Mouse (Mus musculus) MEL (cell line): ENCODE results near the gene Rpa1. TPM values are rescaled to one million over a fixed set of nuclear protein-coding genes. Genes with fewer than 3 reads are reported as not detected.

Source experiments
- DNase-seq: peaks from one replicate; pipeline ENCODE4 v3.0.0; 2011; ENCODE audit warnings: low read depth, low spot score
- H3K27ac ChIP-seq: 2 replicates; pipeline ENCODE4 v1.5.1; 2012; ENCODE audit warnings: low read depth, mild to moderate bottlenecking, control low read depth, low read length, moderate library complexity; ENCODE audit not compliant: control insufficient read depth
- H3K27me3 ChIP-seq, 2 experiments: fragments of 150-350 bp in 1 of 2; sonication (generic) in 1 of 2; 2 replicates each; pipeline ENCODE4 v1.6.1; 2012; ENCODE audit warnings: low read length in 2 of 2, mild to moderate bottlenecking in 2 of 2, improper control_type of control experiment in 1 of 2, moderate library complexity in 1 of 2; ENCODE audit not compliant: insufficient read depth in 2 of 2, control insufficient read depth in 1 of 2
- H3K36me3 ChIP-seq, 2 experiments: 2 replicates each; pipeline ENCODE4 v1.6.1; 2012 to 2014; ENCODE audit warnings: low read length in 2 of 2, improper control_type of control experiment in 1 of 2, inconsistent platforms in 1 of 2, mild to moderate bottlenecking in 1 of 2; ENCODE audit not compliant: insufficient read depth in 2 of 2, control insufficient read depth in 1 of 2
- H3K4me1 ChIP-seq, 2 experiments: fragments of 150-350 bp in 1 of 2; sonication (generic) in 1 of 2; 2 replicates each; pipeline ENCODE4 v1.6.1; 2012; ENCODE audit warnings: low read length in 2 of 2, improper control_type of control experiment in 1 of 2, mild to moderate bottlenecking in 1 of 2; ENCODE audit not compliant: insufficient read depth in 2 of 2, control insufficient read depth in 1 of 2
- H3K4me3 ChIP-seq, 2 experiments: fragments of 150-350 bp in 1 of 2; sonication (generic) in 1 of 2; 2 replicates each; pipeline ENCODE4 v1.5.1; 2012; ENCODE audit warnings: low read depth in 2 of 2, low read length in 2 of 2, mild to moderate bottlenecking in 2 of 2, moderate library complexity in 2 of 2, control low read depth in 1 of 2, improper control_type of control experiment in 1 of 2; ENCODE audit not compliant: control insufficient read depth in 1 of 2, insufficient read depth in 1 of 2
- H3K79me2 ChIP-seq: 2 replicates; pipeline ENCODE4 v1.6.1; 2012; ENCODE audit warnings: mild to moderate bottlenecking, low read length, moderate library complexity; ENCODE audit not compliant: control insufficient read depth, poor library complexity, insufficient read depth
- H3K9ac ChIP-seq: 2 replicates; pipeline ENCODE4 v1.6.1; 2012; ENCODE audit warnings: low read depth, mild to moderate bottlenecking, control low read depth, low read length, moderate library complexity; ENCODE audit not compliant: control insufficient read depth, poor library complexity, severe bottlenecking
- H3K9me3 ChIP-seq: fragments of 150-350 bp; sonication (generic); replicated peaks from 2 replicates; pipeline ENCODE4 v1.6.1; 2012; ENCODE audit warnings: mild to moderate bottlenecking, low read length, improper control_type of control experiment, moderate library complexity; ENCODE audit not compliant: insufficient read depth
- BHLHE40 ChIP-seq: IDR thresholded peaks from 2 replicates; pipeline ENCODE4 v1.6.1; 2012; ENCODE audit warnings: low read depth, mild to moderate bottlenecking, inconsistent platforms, low read length, improper control_type of control experiment, borderline replicate concordance
- CHD1 ChIP-seq: IDR thresholded peaks from 2 replicates; pipeline ENCODE4 v1.6.1; 2012; ENCODE audit warnings: low read depth, mild to moderate bottlenecking, inconsistent platforms, low read length, improper control_type of control experiment
- CTCF ChIP-seq, 3 experiments: IDR thresholded peaks in 2 of 3; conservative IDR thresholded peaks in 1 of 3; 2 replicates each; pipeline ENCODE4 v1.5.1; 2011 to 2012; ENCODE audit warnings: low read length in 3 of 3, low read depth in 2 of 3, mild to moderate bottlenecking in 2 of 3, improper control_type of control experiment in 1 of 3, inconsistent platforms in 1 of 3, mixed read lengths in 1 of 3, moderate library complexity in 1 of 3; ENCODE audit not compliant: control insufficient read depth in 1 of 3, insufficient read depth in 1 of 3, poor library complexity in 1 of 3, severe bottlenecking in 1 of 3
- E2F4 ChIP-seq: IDR thresholded peaks from 2 replicates; pipeline ENCODE4 v1.6.1; 2011; ENCODE audit warnings: low read depth, low read length, improper control_type of control experiment, borderline replicate concordance
- EP300 ChIP-seq, 2 experiments: IDR thresholded peaks; 2 replicates each; pipeline ENCODE4 v1.6.1; 2011; ENCODE audit warnings: improper control_type of control experiment in 2 of 2, low read length in 2 of 2, low read depth in 1 of 2, mild to moderate bottlenecking in 1 of 2
- ETS1 ChIP-seq: IDR thresholded peaks from 2 replicates; pipeline ENCODE4 v1.6.1; 2012; ENCODE audit warnings: low read depth, mild to moderate bottlenecking, inconsistent platforms, low read length, improper control_type of control experiment, moderate library complexity
- GABPA ChIP-seq: IDR thresholded peaks from 2 replicates; pipeline ENCODE4 v1.6.1; 2012; ENCODE audit warnings: low read depth, mild to moderate bottlenecking, inconsistent platforms, low read length, improper control_type of control experiment, moderate library complexity
- GATA1 ChIP-seq: IDR thresholded peaks from 2 replicates; pipeline ENCODE4 v1.6.1; 2011; ENCODE audit warnings: low read depth, low read length, improper control_type of control experiment
- JUND ChIP-seq: IDR thresholded peaks from 2 replicates; pipeline ENCODE4 v1.6.1; 2011; ENCODE audit warnings: low read depth, mild to moderate bottlenecking, improper control_type of control experiment, low read length
- KAT2A ChIP-seq: conservative IDR thresholded peaks from 2 replicates; pipeline ENCODE4 v1.6.1; 2012; ENCODE audit warnings: low read depth, low read length, improper control_type of control experiment, inconsistent platforms
- MAFK ChIP-seq: IDR thresholded peaks from 2 replicates; pipeline ENCODE4 v1.6.1; 2011; ENCODE audit warnings: low read depth, mild to moderate bottlenecking, low read length, improper control_type of control experiment, borderline replicate concordance
- MAZ ChIP-seq: IDR thresholded peaks from 2 replicates; pipeline ENCODE4 v1.6.1; 2012; ENCODE audit warnings: low read depth, mild to moderate bottlenecking, inconsistent platforms, low read length, improper control_type of control experiment
- MXI1 ChIP-seq: IDR thresholded peaks from 2 replicates; pipeline ENCODE4 v1.6.1; 2011; ENCODE audit warnings: mild to moderate bottlenecking, low read depth, low read length, improper control_type of control experiment
- NELFE ChIP-seq: IDR thresholded peaks from 2 replicates; pipeline ENCODE4 v1.6.1; 2011; ENCODE audit warnings: low read depth, low read length, improper control_type of control experiment
- NRF1 ChIP-seq: IDR thresholded peaks from 2 replicates; pipeline ENCODE4 v1.6.1; 2014; ENCODE audit warnings: low read depth, mild to moderate bottlenecking, inconsistent platforms, low read length, improper control_type of control experiment, moderate library complexity; ENCODE audit not compliant: poor library complexity, insufficient read depth, severe bottlenecking
- POLR2A ChIP-seq, 2 experiments: IDR thresholded peaks; 2 replicates each; pipeline ENCODE4 v1.6.1; 2011 to 2012; ENCODE audit warnings: low read length in 2 of 2, mild to moderate bottlenecking in 2 of 2, control low read depth in 1 of 2, improper control_type of control experiment in 1 of 2, low read depth in 1 of 2, moderate library complexity in 1 of 2; ENCODE audit not compliant: control insufficient read depth in 1 of 2, insufficient read depth in 1 of 2, poor library complexity in 1 of 2
- POLR2AphosphoS2 ChIP-seq: IDR thresholded peaks from 2 replicates; pipeline ENCODE4 v1.6.1; 2011; ENCODE audit warnings: low read length, improper control_type of control experiment
- POLR2AphosphoS5 ChIP-seq: IDR thresholded peaks from 2 replicates; pipeline ENCODE4 v1.6.1; 2012; ENCODE audit warnings: low read depth, borderline replicate concordance, mild to moderate bottlenecking, inconsistent platforms, low read length, moderate library complexity, mixed read lengths
- TAL1 ChIP-seq: IDR thresholded peaks from 2 replicates; pipeline ENCODE4 v1.6.1; 2012; ENCODE audit warnings: mild to moderate bottlenecking, inconsistent platforms, low read length, moderate library complexity, mixed read lengths
- TBP ChIP-seq: IDR thresholded peaks from 2 replicates; pipeline ENCODE4 v1.8.0; 2011; ENCODE audit warnings: low read depth, low read length, improper control_type of control experiment
- USF1 ChIP-seq: IDR thresholded peaks from 2 replicates; pipeline ENCODE4 v1.6.1; 2014; ENCODE audit warnings: low read depth, mild to moderate bottlenecking, inconsistent platforms, low read length, improper control_type of control experiment, moderate library complexity
- USF2 ChIP-seq, 2 experiments: IDR thresholded peaks; 2 replicates each; pipeline ENCODE4 v1.6.1; 2011 to 2012; ENCODE audit warnings: improper control_type of control experiment in 2 of 2, low read length in 2 of 2, borderline replicate concordance in 1 of 2, inconsistent platforms in 1 of 2, low read depth in 1 of 2, mild to moderate bottlenecking in 1 of 2; ENCODE audit not compliant: insufficient read depth in 1 of 2
- ZMIZ1 ChIP-seq: IDR thresholded peaks from 2 replicates; pipeline ENCODE4 v1.6.1; 2012; ENCODE audit warnings: low read depth, mild to moderate bottlenecking, inconsistent platforms, low read length, improper control_type of control experiment, moderate library complexity
- polyA plus RNA-seq, 2 experiments: library from polyadenylated mRNA; stranded (reverse) in 1 of 2; unstranded in 1 of 2; fragments of >175 nt in 1 of 2; fragments of >200 nt in 1 of 2; gene quantifications; 2 replicates each; pipeline versions ENCODE4 v1.2.1 to v1.2.4; 2012; ENCODE audit warnings: low replicate concordance in 2 of 2, low read depth in 1 of 2; ENCODE audit not compliant: insufficient read length in 2 of 2, insufficient read depth in 1 of 2, missing spikeins in 1 of 2
- total RNA-seq: library from RNA; depleted of rRNA; stranded (reverse); fragments of 300-350 nt; gene quantifications from 2 replicates; pipeline ENCODE4 v1.2.3, GENCODE M21; 2012

Rpa1 gene
- total and polyA plus RNA-seq, 3 experiments: 179 to 481 (median 242) TPM

GRCm38 (mm10) chr11:75294862-75295261 lies 53.3 kb downstream of the Rpa1 start (continued):
- TF ChIP-seq POLR2AphosphoS2: no peak
- no peak for TF ChIP-seq POLR2AphosphoS5
- TF ChIP-seq JUND: peak; percentile 65; the same call in 1 of the 2 replicates
- TF ChIP-seq ZMIZ1: no peak
- TF ChIP-seq POLR2A (IDR thresholded peaks at IDR 0.05; ENCODE audit: control insufficient read depth in 1 of 2, insufficient read depth in 1 of 2, low read depth in 1 of 2, low read length in 2 of 2, poor library complexity in 1 of 2): no peak
- TF ChIP-seq BHLHE40: peak; percentile 43; the same call in 1 of the 2 replicates
- TF ChIP-seq E2F4: no peak
- TF ChIP-seq TAL1: no peak
- peak; percentile 70 for TF ChIP-seq MXI1

GRCm38 (mm10) chr11:75293852-75294361 lies 54.2 kb downstream of the Rpa1 start:
- no peak overlapping the region for H3K27ac ChIP-seq
- DNase-seq: no peak
- no peak overlapping the region for H3K9ac ChIP-seq
- H3K4me3 ChIP-seq: no peak overlapping the region
- TF ChIP-seq KAT2A (no peak), NELFE (0 out of 2 replicates have a peak, but pooled peaks have one; percentile 6)
- H3K79me2 ChIP-seq: no peaks in the 10 kb centered on the region
- peaks cover 0 to 11% of the 10 kb centered on the region in 2 experiments; a peak in 2 of 4 replicates for H3K36me3 ChIP-seq
- peaks cover 10 to 20% of the 10 kb centered on the region in 2 experiments for H3K4me1 ChIP-seq
- no peaks in the 10 kb centered on the region for H3K9me3 ChIP-seq
- H3K27me3 ChIP-seq: no peaks in the 10 kb centered on the region

GRCm38 (mm10) chr11:75292281-75292680 lies 55.8 kb downstream of the Rpa1 start:
- Histone ChIP-seq H3K27ac (no peak overlapping the region), H3K4me3 (no peak overlapping the region), H3K4me1 (peaks cover 10 to 20% of the 10 kb centered on the region in 2 experiments), H3K79me2 (no peaks in the 10 kb centered on the region), H3K27me3 (0 out of 4 replicates have a peak, but pooled peaks cover 0 to 2% of the 10 kb centered on the region in 2 experiments), H3K9ac (no peak overlapping the region), H3K9me3 (no peaks in the 10 kb centered on the region), H3K36me3 (peaks cover 0 to 11% of the 10 kb centered on the region in 2 experiments; a peak in 2 of 4 replicates)
- no peak for TF ChIP-seq POLR2AphosphoS5
- no peak for TF ChIP-seq GABPA
- no peak for TF ChIP-seq GATA1
- TF ChIP-seq POLR2AphosphoS2: no peak
- TF ChIP-seq TAL1: no peak
- TF ChIP-seq JUND: no peak
- TF ChIP-seq MAFK: no peak
- TF ChIP-seq ETS1: no peak
- no peak for TF ChIP-seq USF2 (IDR thresholded peaks at IDR 0.05; ENCODE audit: borderline replicate concordance in 1 of 2, insufficient read depth in 1 of 2, low read depth in 1 of 2, low read length in 2 of 2)
- no peak for TF ChIP-seq EP300 (IDR thresholded peaks at IDR 0.05; ENCODE audit: low read depth in 1 of 2, low read length in 2 of 2)
- no peak for TF ChIP-seq NELFE
- TF ChIP-seq CHD1: no peak
- TF ChIP-seq NRF1: no peak
- TF ChIP-seq USF1: no peak
- no peak for TF ChIP-seq CTCF (IDR thresholded peaks at IDR 0.05 in 2 of 3, conservative IDR thresholded peaks at IDR 0.05 in 1 of 3; ENCODE audit: control insufficient read depth in 1 of 3, insufficient read depth in 1 of 3, low read depth in 2 of 3, low read length in 3 of 3, poor library complexity in 1 of 3, severe bottlenecking in 1 of 3)
- TF ChIP-seq MAZ: no peak
- TF ChIP-seq TBP: no peak
- no peak for DNase-seq
